Mouse (Mus musculus): ENCODE data around the gene Stk11. TPM values are rescaled to one million over a fixed set of nuclear protein-coding genes. Genes with fewer than 3 reads are reported as not detected.

Gene Stk11
- polyA plus RNA-seq, 1 experiment from 2014 or later, result 13.3 TPM

- peak within 1 kb of the TSS; percentile 100 for H3K9ac ChIP-seq
- H3K9me3 ChIP-seq, result no peaks in the 10 kb centered on the region
- peak; percentile 13 for ATAC-seq (ENCODE audit: low read depth)
- H3K36me3 ChIP-seq, result peaks cover 54% of the 10 kb centered on the region
- peaks cover 62% of the 10 kb centered on the region for H3K4me1 ChIP-seq (replicated peaks)
- H3K4me2 ChIP-seq, result peak within 1 kb of the TSS; percentile 69
- H3K4me3 ChIP-seq, result peak within 1 kb of the TSS; percentile 98
- H3K27ac ChIP-seq (replicated peaks), result peak within 1 kb of the TSS; percentile 100
- H3K27me3 ChIP-seq, result no peaks in the 10 kb centered on the region
- WGBS, result under 1% methylated on average over 40 of the region's 42 CpGs
Measured at GRCm38 (mm10) chr10:80147719-80148601, 32.4 kb downstream of the Stk11 start, which contains the start of gene Midn. TSS of gene Midn (plus strand) at chr10:80148272.

GRCm38 (mm10) chr10:80148610-80149290 is 33.1 kb downstream of the Stk11 start:
- peak overlapping the region; percentile 100 for H3K27ac ChIP-seq (replicated peaks)
- ATAC-seq (ENCODE audit: low read depth), result peak; percentile 36
- H3K9ac ChIP-seq, result peak overlapping the region; percentile 100
- no peaks in the 10 kb centered on the region for H3K27me3 ChIP-seq
- WGBS, result under 1% methylated on average over 56 of the region's 57 CpGs
- H3K4me3 ChIP-seq, result peak overlapping the region; percentile 98
- H3K4me2 ChIP-seq, result peak overlapping the region; percentile 69
- peaks cover 62% of the 10 kb centered on the region for H3K4me1 ChIP-seq (replicated peaks)
- no peaks in the 10 kb centered on the region for H3K9me3 ChIP-seq
- H3K36me3 ChIP-seq, result peaks cover 59% of the 10 kb centered on the region

- Histone ChIP-seq H3K9me3 (no peaks in the 10 kb centered on the region), H3K9ac (peak overlapping the region; percentile 100), H3K27me3 (no peaks in the 10 kb centered on the region), H3K4me2 (peak overlapping the region; percentile 94), H3K27ac (replicated peaks) (peak overlapping the region; percentile 100), H3K4me3 (peak overlapping the region; percentile 98), H3K4me1 (replicated peaks) (peaks cover 65% of the 10 kb centered on the region), H3K36me3 (peaks cover 59% of the 10 kb centered on the region)
- peak; percentile 85 for ATAC-seq (ENCODE audit: low read depth)
- under 1% methylated on average over 88 of the region's 88 CpGs for WGBS
Measured at GRCm38 (mm10) chr10:80149291-80150225, 34.0 kb downstream of the Stk11 start.

DNA sequence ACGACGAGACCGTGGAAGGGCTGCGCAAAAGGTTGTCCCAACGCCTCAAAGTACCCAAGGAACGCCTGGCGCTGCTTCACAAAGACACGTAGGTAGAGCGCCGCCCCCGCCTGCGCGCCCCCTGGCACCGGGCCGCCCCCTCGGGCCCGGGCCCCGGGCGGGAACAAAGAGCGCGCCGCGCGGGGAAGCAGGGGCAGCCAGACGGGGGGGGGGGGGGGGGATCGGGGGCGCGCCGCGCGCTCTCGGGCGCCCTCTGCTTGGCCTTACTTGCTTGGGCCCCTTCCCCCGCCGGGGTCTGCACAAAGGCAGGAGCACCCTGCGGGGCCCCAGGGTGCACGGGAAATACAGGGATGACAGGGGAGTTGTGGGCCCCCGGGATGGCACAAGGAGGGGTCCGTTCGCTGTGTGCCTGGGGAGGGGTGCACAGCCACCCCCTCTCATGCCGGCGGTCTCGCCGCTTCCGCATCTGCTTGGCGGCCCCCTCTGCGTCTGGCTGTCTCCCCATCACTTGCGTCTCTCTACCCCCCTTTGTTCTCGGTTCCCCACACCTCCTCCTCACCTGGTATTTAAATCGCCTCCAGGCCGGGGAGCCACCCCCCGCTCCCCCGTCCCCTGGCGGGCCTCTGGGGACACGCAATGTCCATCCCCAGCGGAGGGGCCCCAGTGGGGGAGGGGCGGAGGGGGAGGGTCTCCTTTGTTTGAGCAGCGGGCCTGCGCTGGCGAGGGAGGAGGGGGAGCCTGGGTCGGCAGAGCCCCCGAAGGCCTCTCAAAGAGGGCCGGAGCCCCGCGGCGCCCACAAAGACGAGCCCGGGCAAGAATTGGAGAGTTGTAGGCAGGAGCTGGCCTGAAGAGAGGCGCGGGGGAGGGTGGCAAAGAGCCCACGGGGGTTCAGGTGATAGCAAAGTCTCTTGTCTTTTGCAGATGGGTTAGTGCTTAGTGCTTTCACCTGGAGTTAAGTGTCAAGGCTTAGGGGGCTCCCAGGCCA is 34.9 kb downstream of the Stk11 start:
- Histone ChIP-seq H3K27me3 (no peaks in the 10 kb centered on the region), H3K27ac (replicated peaks) (peak overlapping the region; percentile 100), H3K4me3 (peak overlapping the region; percentile 98), H3K4me1 (replicated peaks) (peaks cover 66% of the 10 kb centered on the region), H3K4me2 (peak overlapping the region; percentile 94), H3K9me3 (no peaks in the 10 kb centered on the region), H3K9ac (peak overlapping the region; percentile 100), H3K36me3 (peaks cover 59% of the 10 kb centered on the region)
- WGBS, result 0% methylated on average over 52 of the region's 71 CpGs
- ATAC-seq (ENCODE audit: low read depth), result no peak

GRCm38 (mm10) chr10:80151211-80152034 is 35.8 kb downstream of the Stk11 start:
- Histone ChIP-seq H3K27me3 (no peaks in the 10 kb centered on the region), H3K27ac (replicated peaks) (peak overlapping the region; percentile 100), H3K4me3 (peak overlapping the region; percentile 98), H3K4me1 (replicated peaks) (peaks cover 66% of the 10 kb centered on the region), H3K9ac (peak overlapping the region; percentile 100), H3K36me3 (peaks cover 59% of the 10 kb centered on the region), H3K4me2 (peak overlapping the region; percentile 94), H3K9me3 (no peaks in the 10 kb centered on the region)
- 0% methylated on average over 24 of the region's 26 CpGs for WGBS
- ATAC-seq (ENCODE audit: low read depth), result no peak

DNA sequence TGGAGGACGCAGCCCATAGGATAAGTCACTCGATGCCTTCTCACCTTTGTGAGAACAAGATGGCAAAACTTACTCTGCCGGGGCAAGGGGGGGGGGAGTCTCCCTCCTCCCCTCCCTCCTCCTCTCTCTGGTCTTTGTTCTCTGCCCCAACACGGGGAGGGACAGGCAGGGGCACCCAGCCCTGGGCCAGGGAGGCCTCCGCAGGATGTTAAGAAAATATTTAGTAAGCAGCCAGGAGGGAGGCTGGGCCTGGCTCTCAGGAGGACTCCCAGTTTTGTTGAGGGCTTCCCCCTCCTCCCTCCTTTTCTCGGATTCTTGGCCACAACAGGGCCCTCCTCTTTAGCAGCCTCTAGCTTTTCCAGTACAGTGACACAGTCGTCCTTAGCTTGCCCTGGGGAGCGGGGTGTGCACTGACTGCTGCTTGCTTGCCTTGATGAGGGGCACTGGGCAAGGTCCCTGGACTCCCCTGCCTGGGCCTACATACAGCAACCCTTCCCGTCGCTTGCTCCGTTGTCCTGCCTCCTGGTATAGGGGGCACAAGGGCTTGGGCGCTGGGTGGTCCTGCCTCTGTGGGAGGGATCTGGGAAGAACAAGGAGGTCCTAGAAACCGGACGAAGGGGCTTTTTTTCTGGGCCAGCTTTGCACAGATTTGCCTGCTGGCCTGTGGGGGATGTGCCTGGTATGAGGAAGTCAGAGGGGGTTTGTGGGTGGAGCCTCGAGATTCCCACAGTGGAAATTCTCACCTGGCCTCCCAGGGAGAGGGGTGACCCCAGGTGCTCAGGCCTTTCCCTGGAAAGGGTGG is 36.7 kb downstream of the Stk11 start:
- H3K4me1 ChIP-seq (replicated peaks), result peaks cover 67% of the 10 kb centered on the region
- 7% methylated on average over 15 of the region's 15 CpGs for WGBS
- peak overlapping the region; percentile 94 for H3K4me2 ChIP-seq
- H3K4me3 ChIP-seq, result peak overlapping the region; percentile 98
- peak overlapping the region; percentile 100 for H3K27ac ChIP-seq (replicated peaks)
- H3K36me3 ChIP-seq, result peaks cover 63% of the 10 kb centered on the region
- no peaks in the 10 kb centered on the region for H3K9me3 ChIP-seq
- no peak for ATAC-seq (ENCODE audit: low read depth)
- no peaks in the 10 kb centered on the region for H3K27me3 ChIP-seq
- peak overlapping the region; percentile 100 for H3K9ac ChIP-seq

GRCm38 (mm10) chr10:80152873-80153260 is 37.3 kb downstream of the Stk11 start:
- no peak for ATAC-seq (ENCODE audit: low read depth)
- peak overlapping the region; percentile 98 for H3K4me3 ChIP-seq
- H3K9me3 ChIP-seq, result no peaks in the 10 kb centered on the region
- peak overlapping the region; percentile 100 for H3K9ac ChIP-seq
- WGBS, result 43% methylated on average over 3 of the region's 3 CpGs
- H3K27ac ChIP-seq (replicated peaks), result peak overlapping the region; percentile 100
- no peaks in the 10 kb centered on the region for H3K27me3 ChIP-seq
- peaks cover 66% of the 10 kb centered on the region for H3K4me1 ChIP-seq (replicated peaks)
- peaks cover 67% of the 10 kb centered on the region for H3K36me3 ChIP-seq
- peak overlapping the region; percentile 94 for H3K4me2 ChIP-seq

- Histone ChIP-seq H3K9ac (peak overlapping the region; percentile 100), H3K27me3 (no peaks in the 10 kb centered on the region), H3K27ac (replicated peaks) (peak overlapping the region; percentile 100), H3K4me2 (peak overlapping the region; percentile 94), H3K9me3 (no peaks in the 10 kb centered on the region), H3K4me3 (peak overlapping the region; percentile 98), H3K4me1 (replicated peaks) (peaks cover 71% of the 10 kb centered on the region), H3K36me3 (peaks cover 69% of the 10 kb centered on the region)
- ATAC-seq (ENCODE audit: low read depth), result no peak
- WGBS, result 86% methylated on average over 19 of the region's 19 CpGs
Measured at GRCm38 (mm10) chr10:80153713-80154112, 38.1 kb downstream of the Stk11 start.

DNA sequence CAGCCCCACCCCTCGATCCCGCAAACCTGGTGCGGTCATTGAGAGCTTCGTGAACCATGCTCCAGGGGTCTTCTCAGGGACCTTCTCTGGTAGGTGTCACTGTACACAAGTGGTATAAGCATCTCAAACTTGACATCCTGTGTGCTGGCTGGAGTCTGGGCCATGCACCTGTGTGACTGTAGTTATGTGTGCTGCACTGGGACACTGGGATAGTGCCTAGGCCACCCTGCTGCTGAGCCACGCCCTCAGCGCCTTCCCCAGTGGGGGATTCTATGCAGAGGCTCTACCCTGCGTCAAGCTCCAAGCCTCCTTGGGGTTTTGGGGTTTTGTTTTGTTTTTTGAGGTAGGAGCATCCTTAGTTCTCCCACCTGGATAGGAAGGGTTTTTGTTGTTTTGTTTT is 38.8 kb downstream of the Stk11 start:
- Histone ChIP-seq H3K36me3 (peaks cover 71% of the 10 kb centered on the region), H3K27me3 (no peaks in the 10 kb centered on the region), H3K4me2 (peak overlapping the region; percentile 94), H3K9ac (peak overlapping the region; percentile 100), H3K27ac (replicated peaks) (peak overlapping the region; percentile 100; the same call in 1 of the 2 replicates), H3K4me3 (0 out of 2 replicates have a peak overlapping the region, but pooled peaks have one; percentile 11), H3K4me1 (replicated peaks) (peaks cover 78% of the 10 kb centered on the region), H3K9me3 (no peaks in the 10 kb centered on the region)
- no peak for ATAC-seq (ENCODE audit: low read depth)
- WGBS, result 87% methylated on average over 7 of the region's 7 CpGs

All from neural tube, embryonic 13.5 days (tissue).